Mouse (Mus musculus) brain, embryonic 14.5 days (tissue): ENCODE data around the gene Rab6a.

Experiments used
- CTCF ChIP-seq: fragments of 200-500 bp; IDR thresholded peaks from 2 replicates; pipeline ENCODE4 v1.5.1; 2012; ENCODE audit warnings: inconsistent platforms, mild to moderate bottlenecking, moderate library complexity, borderline replicate concordance; ENCODE audit not compliant: insufficient read depth, insufficient read length; ENCODE audit errors: extremely low read depth
- POLR2A ChIP-seq: fragments of 200-500 bp; IDR thresholded peaks from 2 replicates; pipeline ENCODE4 v1.6.1; 2012; ENCODE audit warnings: mild to moderate bottlenecking, inconsistent platforms, borderline replicate concordance; ENCODE audit not compliant: poor library complexity, insufficient read depth, insufficient read length, severe bottlenecking; ENCODE audit errors: extremely low read depth

- no peak for TF ChIP-seq POLR2A
- TF ChIP-seq CTCF, result no peak
Measured at GRCm38 (mm10) chr7:100608130-100608741, 1.0 kb downstream of the Rab6a start, which contains the start of gene Mrpl48.
